Mouse (Mus musculus): ENCODE results near the gene Ier5l.

GRCm38 (mm10) chr2:30507138-30507727, 33.2 kb upstream of the Ier5l start:
- TF ChIP-seq CTCF (conservative IDR thresholded peaks at IDR 0.05; ENCODE audit: insufficient read depth, insufficient read length, low read depth, low read length), result no peak
- TF ChIP-seq POLR2A (IDR thresholded peaks at IDR 0.05; ENCODE audit: low read depth, low read length), result no peak
